Mouse (Mus musculus) retina, adult 2 months (tissue): ENCODE measurements around the gene Msh3.
"Not testable (repeated sequence)": the region's sequence is repeated elsewhere in the genome, so short reads cannot be mapped to it uniquely, and the experiment has no call there.

ENCODE experiments used
- DNase-seq: peaks from one replicate; pipeline ENCODE4 v3.0.0-alpha.2; 2012; ENCODE audit warnings: low read depth, low spot score

Gene Msh3

GRCm38 (mm10) chr13:92253850-92254249, 101.0 kb downstream of the Msh3 start:
- no peak for DNase-seq

GRCm38 (mm10) chr13:92252331-92252730, 102.5 kb downstream of the Msh3 start:
- no peak for DNase-seq

- DNase-seq: no peak
Observed at GRCm38 (mm10) chr13:92247576-92247975, 107.2 kb downstream of the Msh3 start.

- no peak for DNase-seq
Observed at GRCm38 (mm10) chr13:92246966-92247365, 107.8 kb downstream of the Msh3 start.

- no peak for DNase-seq
Observed at GRCm38 (mm10) chr13:92244731-92245130, 110.1 kb downstream of the Msh3 start.

GRCm38 (mm10) chr13:92241426-92241825, 113.4 kb downstream of the Msh3 start:
- no peak for DNase-seq

DNA sequence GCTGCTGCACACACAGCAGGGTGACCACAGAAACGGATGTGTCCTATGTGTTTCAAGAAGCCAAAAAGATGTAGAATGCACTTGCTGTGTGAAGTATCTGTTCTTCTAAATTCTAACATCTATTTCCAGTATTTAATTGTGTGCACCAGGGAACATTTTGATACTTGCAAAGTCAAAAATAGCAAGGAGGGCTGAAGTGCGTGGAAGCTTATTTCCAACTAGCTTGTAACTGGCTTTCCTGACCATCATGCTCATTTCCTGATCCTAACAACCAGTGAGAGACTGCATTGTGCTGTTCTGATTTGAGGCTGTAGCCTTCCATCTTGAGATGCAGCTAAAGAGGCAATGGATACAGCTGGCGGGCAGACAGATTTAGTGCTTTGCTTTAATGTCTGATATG, 116.9 kb downstream of the Msh3 start:
- DNase-seq: no peak

- DNase-seq: no peak
Observed at GRCm38 (mm10) chr13:92237016-92237415, 117.8 kb downstream of the Msh3 start.

DNA sequence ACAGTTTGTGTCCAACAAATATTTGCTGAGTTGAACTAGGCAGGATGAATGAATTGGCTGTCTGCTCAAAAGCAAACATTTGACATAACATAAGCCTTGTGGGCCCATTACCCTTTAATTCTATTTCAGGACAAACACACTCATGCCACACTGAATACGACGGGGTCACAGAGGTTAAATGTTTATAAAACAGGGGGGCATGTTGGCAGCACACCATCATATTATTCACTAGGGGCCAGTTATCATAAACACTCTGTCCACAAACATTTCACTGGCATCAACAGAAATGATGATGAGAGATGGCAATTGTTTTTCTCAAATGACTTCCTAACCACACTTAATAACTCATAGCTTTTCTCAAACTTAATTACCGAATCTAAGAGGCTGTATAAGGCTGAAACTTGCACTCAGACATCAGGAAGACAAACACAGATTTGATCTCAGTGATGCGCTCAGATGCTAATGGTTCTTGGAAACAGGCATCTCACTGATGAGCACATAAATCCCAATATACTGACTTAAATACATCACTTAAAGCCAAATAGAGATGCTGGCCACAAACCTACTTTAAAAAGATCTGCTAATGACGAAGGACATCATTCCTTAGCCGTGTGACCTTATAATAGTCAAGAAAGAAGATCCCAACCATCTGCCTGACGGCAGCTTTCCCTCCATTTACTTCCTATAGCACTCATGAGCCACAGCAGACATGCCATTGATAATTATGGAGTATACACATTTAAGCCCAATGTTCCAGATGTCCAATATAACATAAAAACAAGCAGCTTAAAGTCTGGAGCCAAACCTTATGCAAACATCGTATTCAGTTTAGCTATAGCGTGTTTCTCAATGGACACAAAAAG, 122.5 kb downstream of the Msh3 start:
- DNase-seq: no peak

DNA sequence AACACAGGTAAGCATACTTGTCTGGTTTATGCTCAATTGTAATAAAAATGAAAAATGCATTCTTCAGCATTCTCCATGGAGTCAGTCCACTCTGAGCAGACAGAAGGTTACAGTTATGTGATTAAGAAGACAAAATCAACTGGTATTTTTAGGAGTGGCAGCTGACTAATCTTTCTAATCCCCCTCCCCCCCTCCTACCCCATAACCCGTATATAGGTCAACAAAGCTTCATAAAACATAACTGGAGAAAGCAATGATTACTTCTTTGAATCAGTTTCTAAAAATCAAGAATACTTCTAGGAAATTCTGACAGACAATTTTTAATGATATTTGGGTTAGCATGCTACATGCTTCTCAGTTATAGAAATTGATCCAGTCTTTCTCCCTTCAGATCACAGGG, 126.8 kb downstream of the Msh3 start:
- DNase-seq: peak; percentile 77

DNA sequence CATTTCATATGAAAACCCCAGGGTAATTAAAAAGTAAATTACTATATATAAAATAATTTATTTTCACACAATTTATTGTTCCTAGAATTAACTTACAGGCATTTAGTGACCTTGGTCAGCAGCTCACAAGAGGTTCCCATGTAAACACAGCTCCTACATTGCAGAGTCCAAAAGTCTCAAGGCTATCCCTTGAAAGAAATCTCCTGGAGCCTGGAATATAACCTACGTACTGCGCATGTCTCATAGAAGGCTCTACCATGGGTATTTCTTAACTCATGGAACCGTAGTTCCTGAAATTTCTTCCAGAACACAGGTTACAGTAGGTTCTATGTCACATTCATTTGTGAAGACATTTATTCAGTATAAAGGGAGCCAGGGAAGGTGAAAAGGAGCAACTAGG, 131.2 kb downstream of the Msh3 start:
- no peak for DNase-seq

DNA sequence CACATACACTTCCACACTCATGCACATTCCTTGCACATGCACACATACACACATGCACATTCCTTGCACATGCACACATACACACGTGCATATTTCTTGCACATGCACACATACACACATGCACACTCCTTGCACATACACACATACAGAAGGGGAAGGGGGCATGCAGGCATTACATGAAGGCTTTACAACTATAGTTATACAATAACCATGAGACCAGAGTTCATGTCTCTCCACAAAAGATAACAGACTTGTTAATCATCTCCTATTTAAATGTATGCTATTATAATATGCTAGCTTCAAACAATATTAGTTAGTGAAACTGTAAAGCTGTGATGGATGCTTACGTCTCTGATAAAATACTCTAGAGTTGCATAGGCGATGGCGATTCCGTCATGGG, 132.0 kb downstream of the Msh3 start:
- no peak for DNase-seq

GRCm38 (mm10) chr13:92219774-92220173, 135.0 kb downstream of the Msh3 start:
- DNase-seq: no peak

- no peak for DNase-seq
Observed at GRCm38 (mm10) chr13:92217216-92217615, 137.6 kb downstream of the Msh3 start.

- DNase-seq: no peak
Observed at GRCm38 (mm10) chr13:92196860-92197259, 157.9 kb downstream of the Msh3 start.

GRCm38 (mm10) chr13:92193806-92194205, 161.0 kb downstream of the Msh3 start:
- not testable (repeated sequence) for DNase-seq

- not testable (repeated sequence) for DNase-seq
Observed at GRCm38 (mm10) chr13:92172686-92173085, 182.1 kb downstream of the Msh3 start.
